24 mouse cellular contexts compared by ENCODE assay signal in the genomic region with DNA sequence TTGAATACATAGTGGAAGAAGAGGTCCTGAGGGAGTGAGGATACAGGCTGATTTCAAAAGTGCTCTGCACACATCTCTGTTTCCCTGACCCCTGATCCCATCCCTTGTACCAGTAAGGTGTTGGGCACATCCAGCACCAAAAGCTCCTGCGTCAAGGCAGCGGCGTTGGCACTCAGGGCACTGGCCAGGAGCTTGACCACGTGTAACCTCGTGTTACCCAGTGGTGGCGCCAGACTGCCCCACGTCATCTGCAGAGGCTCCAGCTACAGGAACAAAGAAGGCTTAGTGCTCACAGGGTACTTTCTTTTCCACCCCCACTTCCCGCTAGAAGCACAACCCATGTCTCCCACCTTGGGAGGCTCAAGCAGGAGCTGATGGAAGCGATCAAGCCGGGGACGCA. TPM values are rescaled to one million over a fixed set of nuclear protein-coding genes. Genes with fewer than 3 reads are reported as not detected.
DNase-seq lines count a peak whose midpoint lies in the region; ATAC-seq and TF ChIP-seq lines count a peak whose summit lies in the region.
"Had no signal": no experiment of that assay in that cellular context is flagged by ENCODE, and none has a peak within 500 bp of the region (broad histone marks: within the 10 kb centered on the region; RNA-seq: fewer than 3 reads in every experiment).

No protein-coding gene starts in this region.

- TF ChIP-seq EP300 in liver, embryonic 14.5 days (IDR thresholded peaks at IDR 0.05; ENCODE audit: low read depth): no peak

- no peak for DNase-seq in frontal cortex, postnatal 25 days (ENCODE audit: low spot score in 2 of 2)
- DNase-seq in layer of hippocampus, adult 9-11 months: peak; percentile 65
- no peak for DNase-seq in layer of hippocampus, adult 9-10 months (ENCODE audit: low spot score)
- DNase-seq in liver, embryonic 14.5 days (ENCODE audit: low read depth in 3 of 3, low spot score in 3 of 3): no peak
- no peak for DNase-seq in spleen, postnatal 10 days (ENCODE audit: low spot score in 2 of 2)
- DNase-seq: adrenal gland, postnatal 36 days; cerebellum, adult 8-10 months; lung, postnatal 10 days; midbrain, embryonic 14.5 days; right cerebral cortex, adult 18-20 months had no signal

- WGBS in liver, embryonic 14.5 days (ENCODE audit: insufficient replicate concordance): 86% methylated on average over 11 of the region's 11 CpGs

- peak; percentile 52 for TF ChIP-seq CTCF in liver, embryonic 14.5 days (IDR thresholded peaks at IDR 0.05; ENCODE audit: low read depth)

- ATAC-seq in frontal cortex, adult (ENCODE audit: low TSS enrichment): peak; percentile 70
- ATAC-seq in megakaryocyte, adult 5-6 weeks (ENCODE audit: poor library complexity, severe bottlenecking): no peak
- ATAC-seq in liver, embryonic 14.5 days (ENCODE audit: insufficient read depth): no peak
- ATAC-seq: forebrain, embryonic 15.5 days; inflammation-experienced regulatory T-cells, adult 6 months had no signal

- H3K4me1 ChIP-seq in megakaryocyte, embryonic 14.5 days: peaks cover 95% of the 10 kb centered on the region
- H3K4me1 ChIP-seq in liver, embryonic 14.5 days (replicated peaks; ENCODE audit: control insufficient read depth in 2 of 2, insufficient read depth in 2 of 2, low read length in 1 of 2): peaks cover 0 to 7% of the 10 kb centered on the region in 2 experiments; a peak in 1 of 4 replicates
- H3K4me1 ChIP-seq: embryonic facial prominence, embryonic 10.5 days; forebrain, embryonic 15.5 days; kidney, embryonic 15.5 days; neural tube, embryonic 13.5 days had no signal

- H3K4me3 ChIP-seq in megakaryocyte, embryonic 14.5 days (replicated peaks): peak overlapping the region; percentile 14
- no peak overlapping the region for H3K4me3 ChIP-seq in liver, embryonic 14.5 days (ENCODE audit: insufficient read depth in 1 of 2, low read depth in 2 of 2, low read length in 2 of 2)
- H3K4me3 ChIP-seq: embryonic facial prominence, embryonic 10.5 days; erythroblast, embryonic 14.5 days; forebrain, embryonic 15.5 days; kidney, embryonic 15.5 days; neural tube, embryonic 13.5 days had no signal

- peaks cover 92% of the 10 kb centered on the region for H3K36me3 ChIP-seq in megakaryocyte, embryonic 14.5 days (replicated peaks; ENCODE audit: low read length)
- H3K36me3 ChIP-seq in liver, embryonic 14.5 days (replicated peaks; ENCODE audit: control insufficient read depth, insufficient read depth, low read depth): peaks cover 77% of the 10 kb centered on the region

- H3K9ac ChIP-seq in liver, embryonic 14.5 days (replicated peaks): no peak overlapping the region
- H3K9ac ChIP-seq: forebrain, embryonic 15.5 days; kidney, embryonic 15.5 days; neural tube, embryonic 13.5 days had no signal

- H3K27ac ChIP-seq in liver, embryonic 14.5 days: no peak overlapping the region
- H3K27ac ChIP-seq: embryonic facial prominence, embryonic 10.5 days; forebrain, embryonic 15.5 days; kidney, embryonic 15.5 days; neural tube, embryonic 13.5 days had no signal

- no peaks in the 10 kb centered on the region for H3K27me3 ChIP-seq in megakaryocyte, embryonic 14.5 days (replicated peaks)
- no peaks in the 10 kb centered on the region for H3K27me3 ChIP-seq in liver, embryonic 14.5 days (ENCODE audit: control insufficient read depth, insufficient read depth, low read length)
- H3K27me3 ChIP-seq: forebrain, embryonic 15.5 days; kidney, embryonic 15.5 days; neural tube, embryonic 13.5 days had no signal

- H3K4me2 ChIP-seq in liver, embryonic 14.5 days (ENCODE audit: low read depth): no peak overlapping the region
- H3K4me2 ChIP-seq: forebrain, embryonic 15.5 days; kidney, embryonic 15.5 days; neural tube, embryonic 13.5 days had no signal

- no peaks in the 10 kb centered on the region for H3K9me3 ChIP-seq in megakaryocyte, embryonic 14.5 days
- H3K9me3 ChIP-seq in liver, embryonic 14.5 days (ENCODE audit: control insufficient read depth, low read length): no peaks in the 10 kb centered on the region
- H3K9me3 ChIP-seq: embryonic facial prominence, embryonic 10.5 days; forebrain, embryonic 15.5 days; kidney, embryonic 15.5 days; neural tube, embryonic 13.5 days had no signal

RNA-seq across cellular contexts. Expression of a gene that starts 9.9 kb away (rescaled TPM):
- 5.3 and 15.1 TPM in 2 replicates for polyA plus RNA-seq in megakaryocyte, embryonic 14.5 days (2012; ENCODE audit: insufficient read depth, low replicate concordance)
- total RNA-seq in megakaryocyte, adult 5-6 weeks (2015): 8.9 and 10.7 TPM in 2 replicates
- total RNA-seq in megakaryocyte, adult 5-6 weeks (2017): 13.6 and 22.1 TPM in 2 replicates
- polyA plus RNA-seq in liver, embryonic 14.5 days (2012; rRNA removed): 36.4 and 51.0 TPM in 2 replicates
- 30.5 and 32.9 TPM in 2 replicates for polyA plus RNA-seq in liver, embryonic 14.5 days (2014; fragmentation: Nextera tagmentation; extraction: Ambion mirVana)

RNA-seq across cellular contexts. Expression of a gene that starts 17.7 kb away (rescaled TPM):
- 361 and 465 TPM in 2 replicates for polyA plus RNA-seq in megakaryocyte, embryonic 14.5 days (2012; ENCODE audit: insufficient read depth, low replicate concordance)
- total RNA-seq in megakaryocyte, adult 5-6 weeks (2015): 71.1 and 72.6 TPM in 2 replicates
- 85.6 and 101 TPM in 2 replicates for total RNA-seq in megakaryocyte, adult 5-6 weeks (2017)
- 30.8 and 33.6 TPM in 2 replicates for polyA plus RNA-seq in liver, embryonic 14.5 days (2012; rRNA removed)
- polyA plus RNA-seq in liver, embryonic 14.5 days (2014; fragmentation: Nextera tagmentation; extraction: Ambion mirVana): 4.3 and 5.1 TPM in 2 replicates

RNA-seq across cellular contexts. Expression of a gene that starts 37.3 kb away (rescaled TPM):
- 0.16 TPM in 1 of 2 replicates, not detected in the other for polyA plus RNA-seq in megakaryocyte, embryonic 14.5 days (2012; ENCODE audit: insufficient read depth, low replicate concordance)
- not detected in 2 replicates for total RNA-seq in megakaryocyte, adult 5-6 weeks (2015)
- not detected in 2 replicates for total RNA-seq in megakaryocyte, adult 5-6 weeks (2017)
- polyA plus RNA-seq in liver, embryonic 14.5 days (2012; rRNA removed): not detected in 2 replicates
- polyA plus RNA-seq in liver, embryonic 14.5 days (2014; fragmentation: Nextera tagmentation; extraction: Ambion mirVana): not detected in 2 replicates
- total RNA-seq: adrenal gland, postnatal 36 days; common myeloid progenitor, adult 5-6 weeks; gastrocnemius, postnatal 4 days; megakaryocyte progenitor cell, adult 5-6 weeks had no signal
- polyA plus RNA-seq: embryonic facial prominence, embryonic 10.5 days; erythroblast, embryonic 14.5 days; heart, postnatal 0 days; hindbrain, embryonic 11.5 days; inflammation-experienced regulatory T-cells, adult 6 months had no signal

RNA-seq across cellular contexts. Expression of a gene that starts 43.7 kb away (rescaled TPM):
- 71.8 and 116 TPM in 2 replicates for polyA plus RNA-seq in megakaryocyte, embryonic 14.5 days (2012; ENCODE audit: insufficient read depth, low replicate concordance)
- 12.7 and 16.9 TPM in 2 replicates for total RNA-seq in megakaryocyte, adult 5-6 weeks (2015)
- 9.8 and 15.3 TPM in 2 replicates for total RNA-seq in megakaryocyte, adult 5-6 weeks (2017)
- 28.2 and 38.5 TPM in 2 replicates for polyA plus RNA-seq in liver, embryonic 14.5 days (2012; rRNA removed)
- 56.7 and 60.6 TPM in 2 replicates for polyA plus RNA-seq in liver, embryonic 14.5 days (2014; fragmentation: Nextera tagmentation; extraction: Ambion mirVana)

RNA-seq across cellular contexts. Expression of a gene that starts 49.2 kb away (rescaled TPM):
- 0.08 TPM in 1 of 2 replicates, not detected in the other for polyA plus RNA-seq in megakaryocyte, embryonic 14.5 days (2012; ENCODE audit: insufficient read depth, low replicate concordance)
- not detected in 2 replicates for total RNA-seq in megakaryocyte, adult 5-6 weeks (2015)
- not detected in 2 replicates for total RNA-seq in megakaryocyte, adult 5-6 weeks (2017)
- 0.39 and 0.54 TPM in 2 replicates for polyA plus RNA-seq in liver, embryonic 14.5 days (2012; rRNA removed)
- not detected in 2 replicates for polyA plus RNA-seq in liver, embryonic 14.5 days (2014; fragmentation: Nextera tagmentation; extraction: Ambion mirVana)
- total RNA-seq: common myeloid progenitor, adult 5-6 weeks had no signal

Comparison
In these comparisons a context has a peak if more than half of its experiments do, and no peak if none do; other contexts are left out.
1. RNA of a gene that starts 17.7 kb away (polyA plus RNA-seq): 361 to 465 TPM in megakaryocyte, embryonic 14.5 days; 4.3 to 33.6 TPM in liver, embryonic 14.5 days; every median in the first group is over 10 times any median in the second.